Mouse (Mus musculus): ENCODE measurements around the gene Akr1c12. TPM values are rescaled to one million over a fixed set of nuclear protein-coding genes. Genes with fewer than 3 reads are reported as not detected.

The Akr1c12 gene
- 0.53 and 1.0 TPM in 2 replicates for polyA plus RNA-seq (2012; rRNA removed)

GRCm38 (mm10) chr13:4279284-4279683 lies at the start of gene Akr1c12:
Gene Akr1c12 (minus strand): TSS chr13:4279433.

GRCm38 (mm10) chr13:4228441-4228840 lies 50.8 kb downstream of the Akr1c12 start, which contains the start of gene Akr1c19:
Gene Akr1c19 (plus strand): TSS chr13:4228700.

Other genes starting within 250 kb of the Akr1c12 start
- 0.10 and 0.31 TPM in 2 replicates for gene Akr1c14, start 230.4 kb downstream of the Akr1c12 start, polyA plus RNA-seq (2012; rRNA removed)
- not detected in 2 replicates for gene Akr1c18, start 128.8 kb downstream of the Akr1c12 start, polyA plus RNA-seq (2012; rRNA removed)
- gene Akr1c13, start 88.3 kb downstream of the Akr1c12 start, polyA plus RNA-seq (2012; rRNA removed): 1.2 and 1.4 TPM in 2 replicates
- gene Akr1c19, start 50.7 kb downstream of the Akr1c12 start, polyA plus RNA-seq (2012; rRNA removed): 1.5 and 2.0 TPM in 2 replicates
- not detected in 2 replicates for gene Akr1c6, start 154.9 kb upstream of the Akr1c12 start, polyA plus RNA-seq (2012; rRNA removed)
- not detected in 2 replicates for gene Akr1c20, start 243.9 kb upstream of the Akr1c12 start, polyA plus RNA-seq (2012; rRNA removed)